Mouse (Mus musculus) intestine, postnatal 0 days (tissue): ENCODE results near the gene Pde4d. TPM values are rescaled to one million over a fixed set of nuclear protein-coding genes. Genes with fewer than 3 reads are reported as not detected.

Experiments used
- ATAC-seq: fragments of 200-750 bp; cut with Nextera tagmentation; 2 replicates; pipeline ENCODE4 v1.8.0; 2017; ENCODE audit warnings: mild to moderate bottlenecking, moderate TSS enrichment, moderate library complexity
- H3K27ac ChIP-seq: fragments of 300-500 bp; sonication (generic); 2 replicates; pipeline ENCODE4 v1.5.1; 2014; ENCODE audit warnings: mild to moderate bottlenecking, low read depth, low read length, moderate library complexity
- H3K27me3 ChIP-seq: fragments of 300-500 bp; sonication (generic); replicated peaks from 2 replicates; pipeline ENCODE4 v1.6.1; 2014; ENCODE audit warnings: low read length, mixed read lengths; ENCODE audit not compliant: control insufficient read depth, insufficient read depth
- H3K36me3 ChIP-seq: fragments of 300-500 bp; sonication (generic); 2 replicates; pipeline ENCODE4 v1.6.1; 2014; ENCODE audit warnings: mild to moderate bottlenecking, moderate library complexity; ENCODE audit not compliant: control insufficient read depth, insufficient read depth
- H3K4me1 ChIP-seq: fragments of 300-500 bp; sonication (generic); replicated peaks from 2 replicates; pipeline ENCODE4 v1.6.1; 2014; ENCODE audit warnings: antibody characterized with exemption, low read length, mixed read lengths; ENCODE audit not compliant: control insufficient read depth, insufficient read depth
- H3K4me2 ChIP-seq: fragments of 300-500 bp; sonication (generic); replicated peaks from 2 replicates; pipeline ENCODE4 v1.6.1; 2014; ENCODE audit warnings: low read depth, mild to moderate bottlenecking, moderate library complexity
- H3K4me3 ChIP-seq: fragments of 300-500 bp; sonication (generic); 2 replicates; pipeline ENCODE4 v1.5.1; 2014; ENCODE audit warnings: low read depth, low read length
- H3K9ac ChIP-seq: fragments of 300-500 bp; sonication (generic); 2 replicates; pipeline ENCODE4 v1.6.1; 2014; ENCODE audit warnings: mild to moderate bottlenecking, low read depth, low read length
- H3K9me3 ChIP-seq: fragments of 300-500 bp; sonication (generic); 2 replicates; pipeline ENCODE4 v1.6.1; 2016; ENCODE audit warnings: mixed run types; ENCODE audit not compliant: control insufficient read depth
- CTCF ChIP-seq: sonication (generic); IDR thresholded peaks from 2 replicates; pipeline ENCODE4 v1.5.1; 2016; ENCODE audit warnings: low read depth, mild to moderate bottlenecking, control low read depth, antibody characterized with exemption, moderate library complexity
- WGBS: fragments of 180-500 bp; shearing (Covaris S2); extraction: QIAGEN DNeasy Blood & Tissue Kit; methylation state at CpG from one replicate; pipeline ENCODE4 v1.1.7; 2014; 5-methylcytosine and 5-hydroxymethylcytosine counted together
- polyA plus RNA-seq: library from polyadenylated mRNA; unstranded; fragments of >200 nt; fragmentation: Nextera tagmentation; extraction: Ambion mirVana; gene quantifications from 2 replicates; pipeline ENCODE4 v1.2.1, GENCODE M21; 2015

The Pde4d gene
- polyA plus RNA-seq, 1 experiment from 2014 or later, result 17.8 TPM

DNA sequence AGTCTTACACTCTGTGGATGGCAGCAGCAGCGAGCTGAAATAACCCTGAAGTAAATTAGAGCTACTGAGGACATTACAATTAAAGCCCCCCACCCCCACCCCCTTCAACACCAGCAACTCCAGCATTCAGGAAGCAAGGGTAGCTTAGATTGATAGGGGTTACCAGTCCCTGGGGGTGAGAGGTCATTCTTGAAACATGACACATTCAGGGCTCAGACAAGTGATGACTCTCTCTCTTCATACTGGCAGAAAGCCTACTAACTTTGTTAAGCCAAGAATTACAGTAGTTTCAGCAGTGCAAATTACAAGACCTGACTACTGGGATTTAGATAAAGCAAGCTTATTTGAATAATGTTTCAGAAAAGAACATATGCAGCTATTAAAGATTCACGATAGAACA lies 455.4 kb downstream of the Pde4d start:
- ATAC-seq, result no peak
- Histone ChIP-seq H3K4me2 (no peak overlapping the region), H3K9me3 (no peaks in the 10 kb centered on the region), H3K27ac (no peak overlapping the region), H3K27me3 (no peaks in the 10 kb centered on the region), H3K4me1 (no peaks in the 10 kb centered on the region), H3K9ac (no peak overlapping the region), H3K36me3 (no peaks in the 10 kb centered on the region), H3K4me3 (no peak overlapping the region)
- TF ChIP-seq CTCF, result no peak
- 69% methylated on average over 2 of the region's 2 CpGs for WGBS

DNA sequence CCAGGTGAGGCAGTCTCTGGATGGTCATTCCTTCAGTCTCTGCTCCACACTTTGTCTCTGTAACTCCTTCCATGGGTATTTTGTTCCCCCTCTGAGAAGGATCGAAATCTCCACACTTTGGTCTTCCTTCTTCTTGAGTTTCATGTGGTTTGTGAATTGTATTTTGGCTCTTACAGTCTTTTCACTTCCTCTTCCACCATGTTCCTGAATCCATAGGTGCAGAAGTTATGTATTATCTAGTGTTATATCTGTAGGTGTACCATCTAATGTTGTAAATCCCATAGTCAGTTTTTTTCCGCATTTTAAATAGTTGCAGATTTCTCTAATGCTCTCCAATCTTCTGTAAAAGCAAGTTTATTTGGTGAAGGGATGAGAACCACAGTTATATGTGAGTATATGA lies 459.4 kb downstream of the Pde4d start:
- no peak overlapping the region for H3K9ac ChIP-seq
- H3K36me3 ChIP-seq, result no peaks in the 10 kb centered on the region
- ATAC-seq, result no peak
- H3K27ac ChIP-seq, result no peak overlapping the region
- no peaks in the 10 kb centered on the region for H3K27me3 ChIP-seq
- WGBS, result 93% methylated on average over 2 of the region's 2 CpGs
- no peak overlapping the region for H3K4me3 ChIP-seq
- TF ChIP-seq CTCF, result no peak
- H3K9me3 ChIP-seq, result no peaks in the 10 kb centered on the region
- no peaks in the 10 kb centered on the region for H3K4me1 ChIP-seq
- H3K4me2 ChIP-seq, result no peak overlapping the region

DNA sequence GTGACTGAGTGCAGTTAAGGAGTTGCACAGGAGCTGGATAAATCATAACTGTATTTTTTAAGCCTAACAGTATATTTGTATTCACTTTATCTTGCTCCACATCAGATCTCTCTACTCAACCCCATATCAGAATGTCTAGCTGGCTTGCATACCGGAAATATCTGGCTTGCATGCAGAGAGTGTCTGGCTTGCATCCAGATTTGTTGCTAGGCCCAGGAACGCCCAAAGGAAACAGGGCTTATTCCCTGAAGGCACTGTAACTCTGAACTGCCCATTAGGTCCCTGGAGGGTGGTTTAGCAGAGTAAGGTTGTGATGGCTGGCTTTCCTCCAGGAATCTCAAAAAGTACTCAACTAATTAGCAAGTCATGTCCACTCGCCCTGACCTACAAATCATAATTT lies 464.9 kb downstream of the Pde4d start:
- no peaks in the 10 kb centered on the region for H3K27me3 ChIP-seq
- no peak for ATAC-seq
- no peaks in the 10 kb centered on the region for H3K4me1 ChIP-seq
- H3K27ac ChIP-seq, result no peak overlapping the region
- no peak overlapping the region for H3K4me2 ChIP-seq
- TF ChIP-seq CTCF, result no peak
- WGBS, result 61% methylated on average over 3 of the region's 3 CpGs
- no peak overlapping the region for H3K4me3 ChIP-seq
- H3K36me3 ChIP-seq, result no peaks in the 10 kb centered on the region
- no peak overlapping the region for H3K9ac ChIP-seq
- H3K9me3 ChIP-seq, result no peaks in the 10 kb centered on the region

DNA sequence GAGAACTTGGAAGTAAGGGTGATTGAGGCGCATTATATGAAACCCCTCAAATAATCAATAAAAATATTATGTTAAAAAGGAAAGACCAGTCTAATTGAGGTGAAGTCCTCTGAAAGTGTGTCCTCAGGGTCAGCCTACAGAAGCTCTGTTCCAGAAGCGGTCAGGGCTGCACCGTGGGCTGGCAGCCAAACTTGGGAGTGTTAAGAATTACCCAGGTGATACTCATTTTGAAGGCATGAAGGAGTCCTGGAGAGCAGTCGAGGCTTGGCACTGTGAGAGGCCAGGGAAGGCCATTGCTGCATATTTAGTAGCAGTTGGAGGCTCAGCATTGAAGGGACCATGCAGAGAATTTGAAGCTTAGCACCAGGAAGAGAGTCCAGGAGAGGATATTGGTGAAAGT lies 471.4 kb downstream of the Pde4d start:
- H3K9me3 ChIP-seq, result no peaks in the 10 kb centered on the region
- no peak overlapping the region for H3K27ac ChIP-seq
- no peaks in the 10 kb centered on the region for H3K27me3 ChIP-seq
- no peak overlapping the region for H3K9ac ChIP-seq
- no peaks in the 10 kb centered on the region for H3K4me1 ChIP-seq
- H3K4me2 ChIP-seq, result no peak overlapping the region
- WGBS, result 84% methylated on average over 4 of the region's 4 CpGs
- H3K4me3 ChIP-seq, result no peak overlapping the region
- no peaks in the 10 kb centered on the region for H3K36me3 ChIP-seq
- no peak for ATAC-seq
- no peak for TF ChIP-seq CTCF

DNA sequence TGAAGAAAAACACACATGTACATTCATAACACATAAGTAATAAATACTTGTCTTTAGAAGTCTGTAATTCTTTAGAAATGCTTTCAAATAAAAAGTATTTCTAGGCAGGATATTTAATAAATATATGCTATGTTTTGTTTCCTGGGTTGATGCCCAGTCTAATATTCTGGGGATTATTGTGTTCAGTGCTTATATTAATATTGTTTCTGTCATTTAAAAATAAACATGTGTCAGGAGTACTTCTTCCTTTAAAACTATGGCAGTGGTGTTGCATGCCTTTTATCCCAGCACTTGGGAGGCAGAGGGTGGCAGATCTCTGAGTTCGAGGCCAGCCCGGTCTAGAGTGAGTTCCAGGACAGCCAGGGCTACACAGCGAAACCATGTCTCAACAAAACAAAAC lies 485.1 kb downstream of the Pde4d start:
- Histone ChIP-seq H3K27ac (no peak overlapping the region), H3K4me3 (no peak overlapping the region), H3K27me3 (no peaks in the 10 kb centered on the region), H3K4me2 (no peak overlapping the region), H3K9ac (no peak overlapping the region), H3K36me3 (no peaks in the 10 kb centered on the region), H3K4me1 (no peaks in the 10 kb centered on the region), H3K9me3 (no peaks in the 10 kb centered on the region)
- ATAC-seq, result no peak
- 88% methylated on average over 3 of the region's 3 CpGs for WGBS
- no peak for TF ChIP-seq CTCF

DNA sequence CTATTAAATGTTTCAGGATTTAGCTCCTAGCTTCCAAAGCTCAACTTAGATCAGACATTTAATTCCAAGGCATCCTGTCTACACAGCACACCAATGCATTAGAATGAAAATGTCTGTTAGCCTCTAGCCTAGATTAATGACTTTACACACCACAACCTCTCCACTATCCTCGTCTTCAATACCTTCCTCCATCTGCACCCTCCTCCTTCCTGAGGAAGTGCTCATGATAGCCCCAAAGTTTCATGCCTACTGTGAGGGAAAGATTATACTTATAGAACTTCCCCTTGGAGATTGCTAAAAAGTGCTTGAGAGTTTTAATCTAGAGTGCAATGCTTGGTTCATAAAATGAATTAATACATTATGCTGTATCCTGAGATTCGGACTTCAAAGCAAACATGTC lies 487.5 kb downstream of the Pde4d start:
- Histone ChIP-seq H3K27me3 (no peaks in the 10 kb centered on the region), H3K9me3 (no peaks in the 10 kb centered on the region), H3K9ac (no peak overlapping the region), H3K4me2 (no peak overlapping the region), H3K36me3 (no peaks in the 10 kb centered on the region), H3K4me3 (no peak overlapping the region), H3K27ac (no peak overlapping the region), H3K4me1 (no peaks in the 10 kb centered on the region)
- no peak for ATAC-seq
- 72% methylated on average over 2 of the region's 2 CpGs for WGBS
- no peak for TF ChIP-seq CTCF

DNA sequence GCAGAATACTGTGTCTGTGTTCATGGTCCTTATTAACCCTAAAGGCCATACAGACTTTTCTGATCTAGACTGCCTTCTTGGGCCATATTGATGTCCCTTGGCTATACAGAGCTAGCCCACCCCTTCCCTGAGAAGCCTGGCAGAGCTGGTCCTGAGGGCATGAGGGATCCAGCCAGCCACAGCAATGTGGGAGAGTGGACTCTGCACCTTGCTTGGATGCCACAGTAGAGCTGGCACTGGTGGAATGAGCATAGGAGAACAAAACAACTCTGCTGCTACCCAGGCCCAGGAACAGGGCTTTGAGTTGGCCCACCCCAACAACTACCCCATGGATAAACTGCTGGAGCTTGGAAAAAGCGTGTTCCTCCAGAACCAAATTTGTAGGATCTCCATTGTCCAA lies 503.2 kb downstream of the Pde4d start:
- no peaks in the 10 kb centered on the region for H3K36me3 ChIP-seq
- no peak overlapping the region for H3K4me2 ChIP-seq
- WGBS, result 96% methylated on average over 1 of the region's 1 CpGs
- H3K27ac ChIP-seq, result no peak overlapping the region
- no peak for ATAC-seq
- H3K4me3 ChIP-seq, result no peak overlapping the region
- no peaks in the 10 kb centered on the region for H3K9me3 ChIP-seq
- no peaks in the 10 kb centered on the region for H3K27me3 ChIP-seq
- H3K4me1 ChIP-seq, result no peaks in the 10 kb centered on the region
- TF ChIP-seq CTCF, result no peak
- H3K9ac ChIP-seq, result no peak overlapping the region
